Mouse (Mus musculus) kidney, postnatal 4 days (tissue): ENCODE results near the gene 9130230L23Rik.
"Not testable (repeated sequence)": the region's sequence is repeated elsewhere in the genome, so short reads cannot be mapped to it uniquely, and the experiment has no call there.

Experiments
- DNase-seq, 2 experiments: peaks; one replicate each; pipeline ENCODE4 v3.0.0; 2021; ENCODE audit warnings: mixed read lengths in 2 of 2

The 9130230L23Rik gene

DNA sequence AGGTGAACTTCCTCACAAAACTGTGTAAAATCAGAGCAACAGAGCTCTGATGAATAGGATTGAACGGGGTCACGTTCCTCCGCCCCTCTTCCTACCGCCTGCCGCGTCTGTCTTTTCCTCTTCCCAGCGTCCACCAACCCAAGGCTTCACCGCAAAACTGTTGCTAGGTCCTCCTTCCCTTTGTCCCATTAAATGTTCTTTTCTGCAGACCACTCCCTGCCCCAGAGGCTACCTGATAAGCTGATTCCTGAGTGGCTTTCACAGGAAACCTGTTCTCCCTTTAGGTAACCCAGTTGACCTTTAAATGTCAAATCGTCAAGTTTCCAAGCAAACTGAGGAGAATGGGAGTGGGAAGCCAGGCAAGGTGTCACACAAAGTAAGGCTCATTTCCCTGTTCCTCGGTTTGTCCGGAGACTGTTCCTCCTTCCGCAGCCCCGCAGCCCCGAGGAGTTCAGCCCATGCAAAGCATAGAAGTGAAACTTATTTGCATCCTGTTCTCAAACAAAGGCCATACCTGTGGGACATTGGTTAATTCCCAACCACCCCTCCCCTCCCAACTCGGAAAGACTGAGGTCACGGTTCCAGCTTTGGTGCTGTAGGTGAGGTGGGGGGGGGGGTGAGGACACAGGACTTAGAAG, 1.1 kb upstream of the 9130230L23Rik start:
- peak; percentile 32 to 43 for DNase-seq

- no peak for DNase-seq
These were observed 2.9 kb downstream of the 9130230L23Rik start for GRCm38 (mm10) chr5:66001232-66001631.

- DNase-seq = peak in 1 of 2 experiments; percentile 45
These were observed 3.4 kb downstream of the 9130230L23Rik start for GRCm38 (mm10) chr5:66000567-66001125.

DNA sequence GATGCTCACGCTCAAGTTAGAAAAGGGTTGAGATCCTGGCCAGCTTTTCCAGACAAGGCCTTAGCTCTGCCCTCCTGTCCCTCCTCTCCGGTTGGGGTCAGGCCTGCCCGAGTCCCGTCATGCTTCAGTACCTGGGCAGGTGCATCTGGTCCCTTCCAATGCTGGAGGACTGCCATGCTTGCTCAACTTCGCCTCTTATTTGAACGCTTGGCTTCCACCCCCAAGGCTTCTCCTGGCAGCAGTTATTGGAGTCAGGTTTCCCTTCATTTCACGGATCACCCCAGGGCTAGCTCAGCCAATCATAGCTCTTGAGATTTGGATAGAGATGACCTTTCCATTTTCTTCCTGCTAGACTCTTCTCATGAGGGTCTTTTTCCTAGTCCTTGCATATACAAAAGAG, 4.0 kb downstream of the 9130230L23Rik start:
- DNase-seq = peak; percentile 63 to 78

DNA sequence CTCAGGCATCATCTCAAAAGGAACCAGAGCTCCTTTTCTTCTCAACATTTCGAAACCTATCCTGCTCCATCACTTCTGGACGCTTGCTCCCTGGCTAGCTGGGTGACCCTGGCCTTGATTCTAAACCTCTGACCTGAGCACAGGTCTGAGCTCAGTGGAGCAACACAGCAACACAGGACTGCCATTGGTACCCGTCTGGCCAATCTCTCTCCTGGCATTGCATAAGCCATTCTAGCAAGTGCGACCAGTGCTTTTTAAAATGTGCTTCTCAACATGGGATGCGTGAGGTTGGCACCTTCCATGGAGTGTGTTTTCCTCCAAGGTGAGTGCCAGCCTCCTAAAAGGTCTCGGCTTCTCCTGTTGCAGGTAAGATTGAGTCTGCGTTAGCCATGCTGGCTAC, 5.0 kb downstream of the 9130230L23Rik start:
- DNase-seq = no peak

DNA sequence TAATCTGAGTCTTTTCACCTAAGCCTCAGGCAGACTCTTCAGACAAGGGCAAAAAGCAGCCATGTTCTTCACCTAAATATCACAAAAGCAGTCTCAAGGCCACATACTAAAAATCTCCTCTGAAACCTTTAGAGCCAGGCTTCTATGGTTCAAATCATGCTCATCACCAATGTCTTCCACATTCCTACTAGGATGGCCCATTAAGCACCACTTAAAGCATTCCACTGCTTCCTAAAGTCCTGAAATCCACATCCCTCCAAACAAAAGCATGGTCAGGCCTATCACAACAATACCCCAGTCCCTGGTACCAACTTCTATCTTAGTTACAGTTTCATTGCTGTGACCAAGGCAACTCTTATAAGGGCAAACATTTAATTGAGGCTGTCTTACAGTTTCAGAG, 6.3 kb downstream of the 9130230L23Rik start:
- DNase-seq = no peak

DNA sequence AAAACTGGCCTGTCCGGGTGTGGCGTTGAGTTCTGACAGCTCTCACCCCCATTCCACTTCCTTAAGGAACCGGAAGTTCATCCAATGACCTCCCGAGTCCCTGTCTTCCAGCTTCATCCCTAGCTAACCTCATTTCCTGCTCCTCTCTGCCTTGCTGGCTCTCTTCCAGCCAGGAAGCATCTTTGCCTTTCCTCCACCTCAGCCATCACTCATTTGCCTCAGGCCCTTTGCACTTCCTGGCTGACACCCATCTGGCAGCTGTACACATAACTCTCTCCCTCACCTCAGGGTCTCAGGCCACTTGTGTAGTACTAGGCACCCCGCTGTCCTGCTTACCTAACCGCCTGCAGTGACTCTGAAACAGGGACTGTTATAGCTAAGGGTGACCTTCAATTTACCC, 9.4 kb downstream of the 9130230L23Rik start:
- peak; percentile 57 to 68 for DNase-seq

DNA sequence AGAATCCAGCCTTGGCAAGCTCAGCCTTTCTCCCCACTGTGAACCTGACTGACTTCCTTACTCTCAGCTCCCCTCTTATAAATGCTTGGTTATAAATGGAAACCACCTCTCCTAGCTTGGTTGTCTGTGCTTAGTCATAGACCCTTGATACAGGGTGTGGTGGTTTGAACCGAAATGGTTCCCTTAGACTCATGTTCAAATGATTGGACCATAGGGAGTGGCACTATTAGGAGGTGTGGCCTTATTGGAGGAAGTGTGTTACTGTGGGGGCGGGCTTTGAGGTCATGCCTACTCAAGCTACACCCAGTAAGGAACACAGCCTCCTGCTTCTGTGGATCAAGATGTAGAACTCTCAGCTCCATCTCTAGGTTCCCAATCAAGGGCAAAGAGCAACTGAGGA, 12.9 kb downstream of the 9130230L23Rik start:
- no peak for DNase-seq

DNA sequence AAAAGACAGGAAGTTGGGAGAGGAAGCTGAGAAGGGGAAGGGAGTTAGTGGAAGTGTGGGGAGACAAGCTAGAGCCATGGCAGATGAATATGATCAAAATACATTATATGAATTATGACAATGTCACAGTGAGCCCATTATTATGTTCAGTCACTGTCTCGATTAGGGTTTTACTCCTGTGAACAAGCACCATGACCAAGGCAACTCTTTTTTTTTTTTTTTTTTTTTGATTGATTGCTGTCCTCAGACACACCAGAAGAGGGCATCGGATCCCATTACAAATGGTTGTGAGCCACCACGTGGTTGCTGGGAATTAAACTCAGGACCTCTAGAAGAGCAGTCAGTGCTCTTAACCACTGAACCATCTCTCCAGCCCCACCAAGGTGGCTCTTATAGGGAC, 17.1 kb downstream of the 9130230L23Rik start:
- DNase-seq = not testable (repeated sequence)

- DNase-seq = no peak
These were observed 17.7 kb downstream of the 9130230L23Rik start for GRCm38 (mm10) chr5:65986426-65986825.

DNA sequence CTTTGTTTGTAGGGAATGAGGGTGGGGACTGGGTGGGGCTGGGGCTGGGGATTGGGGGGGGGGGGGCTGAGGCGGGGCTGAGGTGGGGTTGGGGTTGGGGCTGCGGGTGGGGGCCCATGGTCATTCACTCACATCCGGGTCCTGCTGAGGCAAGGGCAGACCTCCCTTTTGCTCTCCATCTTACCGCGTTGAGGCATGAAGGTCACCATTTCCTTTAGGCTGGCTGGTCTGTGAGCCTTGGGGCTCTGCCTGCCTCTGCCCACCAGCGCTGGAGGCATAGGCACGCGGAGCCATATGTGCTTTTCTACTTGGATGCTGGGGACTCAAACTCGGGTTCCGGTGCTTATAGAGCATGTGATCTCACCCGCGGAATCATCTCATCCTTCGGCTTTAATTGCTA, 28.4 kb downstream of the 9130230L23Rik start:
- no peak for DNase-seq

DNA sequence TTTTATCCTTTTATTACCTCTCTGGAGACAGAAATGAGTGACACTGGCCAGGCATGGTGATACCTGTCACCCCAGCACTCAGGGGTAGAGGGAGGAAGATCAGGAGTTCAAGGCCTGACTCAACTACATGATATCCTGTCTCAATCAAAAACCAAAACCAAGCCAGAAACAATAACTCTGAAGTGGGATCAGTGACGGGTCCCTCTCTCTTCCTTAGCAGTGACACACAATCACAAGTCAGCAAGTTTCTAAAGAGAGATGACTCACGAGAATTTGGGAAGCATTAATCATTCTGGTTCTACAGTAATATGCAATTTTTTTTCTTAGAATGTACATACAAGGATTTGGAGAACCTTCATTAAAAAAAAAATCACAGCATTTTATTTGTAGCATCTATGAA, 30.9 kb downstream of the 9130230L23Rik start:
- no peak for DNase-seq

- no peak for DNase-seq
These were observed 36.1 kb downstream of the 9130230L23Rik start for GRCm38 (mm10) chr5:65968004-65968403.

- no peak for DNase-seq
These were observed 37.0 kb downstream of the 9130230L23Rik start for GRCm38 (mm10) chr5:65967091-65967490.

DNA sequence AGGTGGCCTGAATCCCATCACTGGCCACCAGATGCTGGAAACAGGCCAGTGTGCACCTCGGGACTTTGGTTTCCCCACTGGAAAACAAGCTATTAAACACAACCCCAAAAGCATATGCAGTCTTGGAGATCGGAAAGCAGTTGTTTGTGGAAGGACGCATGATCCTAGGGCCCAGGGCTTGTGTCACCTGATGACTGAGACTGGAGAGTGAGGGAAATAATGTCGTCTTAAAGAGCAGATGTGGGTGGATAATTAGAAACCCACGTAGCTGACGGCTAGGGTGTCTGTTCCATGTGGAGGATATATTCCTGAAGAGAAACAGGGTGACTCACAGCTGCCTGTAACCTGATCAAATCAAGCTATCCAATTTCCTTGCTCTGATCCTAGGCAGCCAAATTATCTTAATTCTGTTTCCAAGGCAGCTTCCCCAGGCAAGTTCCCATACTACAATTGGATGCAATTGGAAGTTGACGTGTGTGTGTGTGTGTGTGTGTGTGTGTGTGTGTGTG, 38.3 kb downstream of the 9130230L23Rik start:
- DNase-seq = no peak

DNA sequence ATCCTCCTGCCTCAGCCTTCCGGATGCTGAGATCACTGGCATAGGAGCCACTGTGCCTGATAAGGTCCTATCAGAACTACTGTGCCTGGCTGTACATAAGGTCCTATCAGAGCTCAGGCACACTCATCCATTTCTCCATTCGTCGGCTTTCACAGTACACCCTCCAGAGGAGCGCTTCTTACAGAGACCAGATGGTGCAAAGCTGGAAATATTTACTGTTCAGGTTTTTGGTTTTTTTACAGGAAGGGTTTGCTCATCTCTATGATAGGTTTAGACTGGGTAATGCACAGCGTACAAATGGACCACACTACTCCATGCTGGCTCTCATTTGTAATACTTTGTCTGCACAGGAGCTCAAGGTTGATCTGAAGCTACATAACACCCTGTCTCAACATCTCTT, 40.8 kb downstream of the 9130230L23Rik start:
- DNase-seq = no peak

DNA sequence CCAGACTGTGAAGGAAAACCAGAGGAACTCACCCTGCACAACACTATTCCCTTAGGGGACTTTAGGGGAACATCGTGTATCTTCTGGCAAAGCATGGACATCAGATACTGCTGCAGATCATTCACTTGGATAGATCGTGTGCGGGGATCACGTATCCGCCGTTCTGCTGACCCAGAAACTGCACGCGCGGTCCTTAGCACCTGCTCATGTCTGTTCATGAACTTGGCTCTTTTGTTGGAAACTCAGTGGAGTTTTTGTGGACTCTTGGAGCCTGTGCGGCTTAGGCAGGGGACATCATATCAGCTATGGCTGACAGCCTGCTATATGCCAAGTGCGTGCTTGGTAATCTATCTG, 43.5 kb downstream of the 9130230L23Rik start:
- no peak for DNase-seq

DNA sequence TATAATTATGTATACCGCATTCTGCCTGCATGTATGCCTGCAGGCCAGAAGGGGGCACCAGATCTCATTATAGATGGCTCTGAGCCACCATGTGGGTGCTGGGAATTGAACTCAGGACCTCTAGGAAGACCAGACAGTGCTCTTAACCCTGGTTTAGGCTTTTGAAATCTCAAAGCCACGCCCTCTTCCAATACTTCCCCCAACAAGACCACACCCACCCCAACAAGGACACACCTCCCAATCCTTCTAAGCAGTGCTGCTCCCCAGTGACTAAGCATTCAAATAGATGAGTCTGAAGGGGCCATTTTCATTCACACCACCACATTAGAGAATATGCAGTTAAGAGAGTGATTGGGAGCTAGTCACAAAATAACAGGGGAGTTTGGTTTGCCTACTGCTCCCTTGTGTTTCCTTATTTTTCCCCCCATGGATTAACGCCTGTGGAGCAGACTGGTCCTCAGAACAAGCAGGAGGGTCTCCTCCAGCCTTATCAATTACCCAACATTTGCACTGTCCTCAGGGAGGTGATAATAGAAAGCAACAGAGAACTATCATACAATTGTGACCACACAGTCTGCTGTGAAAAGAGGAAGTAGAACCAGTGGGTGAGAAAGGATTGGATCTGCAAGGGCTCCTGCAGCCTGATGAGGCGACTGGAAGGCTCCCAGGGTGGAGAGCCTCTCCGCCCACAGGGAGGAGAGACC, 44.0 kb downstream of the 9130230L23Rik start:
- no peak for DNase-seq

- DNase-seq = peak; percentile 67 to 68
These were observed 45.5 kb downstream of the 9130230L23Rik start for GRCm38 (mm10) chr5:65958597-65958996.

- DNase-seq = no peak
These were observed 47.7 kb downstream of the 9130230L23Rik start for GRCm38 (mm10) chr5:65956144-65957008.

- DNase-seq = peak; percentile 89 to 91
These were observed 48.5 kb downstream of the 9130230L23Rik start for GRCm38 (mm10) chr5:65955343-65956143.
